Mouse (Mus musculus): ENCODE results near the gene Atp8b2.

GRCm38 (mm10) chr3:89966946-89967345 is 3.6 kb upstream of the Atp8b2 start:
- TF ChIP-seq CTCF (IDR thresholded peaks at IDR 0.05; ENCODE audit: low read depth) (peak; percentile 61), EP300 (IDR thresholded peaks at IDR 0.05; ENCODE audit: low read depth) (no peak)
